Mouse (Mus musculus) testis, adult 2 months (tissue): ENCODE measurements around the gene Fam110a. TPM values are rescaled to one million over a fixed set of nuclear protein-coding genes. Genes with fewer than 3 reads are reported as not detected.

Experiments used
- H3K27ac ChIP-seq: fragments of 200-500 bp; 2 replicates; pipeline ENCODE4 v1.5.1; 2012; ENCODE audit warnings: low read depth, low read length; ENCODE audit not compliant: control insufficient read depth, insufficient read depth
- H3K27me3 ChIP-seq: fragments of 200-500 bp; 2 replicates; pipeline ENCODE4 v1.6.1; 2012; ENCODE audit warnings: mild to moderate bottlenecking, low read length, moderate library complexity; ENCODE audit not compliant: control insufficient read depth, insufficient read depth
- H3K36me3 ChIP-seq: fragments of 200-500 bp; 2 replicates; pipeline ENCODE4 v1.6.1; 2012; ENCODE audit warnings: mild to moderate bottlenecking, low read length; ENCODE audit not compliant: control insufficient read depth, insufficient read depth
- H3K4me1 ChIP-seq: fragments of 200-500 bp; 2 replicates; pipeline ENCODE4 v1.6.1; 2012; ENCODE audit warnings: low read length; ENCODE audit not compliant: control insufficient read depth, insufficient read depth
- H3K4me3 ChIP-seq: fragments of 200-500 bp; 2 replicates; pipeline ENCODE4 v1.5.1; 2012; ENCODE audit warnings: low read depth, mild to moderate bottlenecking, low read length, moderate library complexity, mixed read lengths; ENCODE audit not compliant: control insufficient read depth
- CTCF ChIP-seq: fragments of 200-500 bp; IDR thresholded peaks from 2 replicates; pipeline ENCODE4 v1.5.1; 2012; ENCODE audit warnings: low read depth, mild to moderate bottlenecking, inconsistent platforms, low read length, moderate library complexity; ENCODE audit not compliant: control insufficient read depth, insufficient read depth, insufficient replicate concordance
- POLR2A ChIP-seq: fragments of 200-500 bp; IDR thresholded peaks from 2 replicates; pipeline ENCODE4 v1.6.1; 2012; ENCODE audit warnings: low read depth, mild to moderate bottlenecking, inconsistent platforms, low read length, moderate library complexity; ENCODE audit not compliant: control insufficient read depth
- polyA plus RNA-seq: library from polyadenylated mRNA; depleted of rRNA; stranded (reverse); fragments of >200 nt; gene quantifications from 2 replicates; pipeline ENCODE4 v1.2.3, GENCODE M21; 2012

Fam110a gene
- polyA plus RNA-seq, 1 experiment: 175 TPM

GRCm38 (mm10) chr2:151996229-151997189 lies 16.5 kb upstream of the Fam110a start, which contains the start of gene Slc52a3:
Gene Slc52a3 (plus strand): TSS chr2:151996511.
- no peak within 1 kb of the TSS for H3K27ac ChIP-seq
- no peaks in the 10 kb centered on the region for H3K36me3 ChIP-seq
- peaks cover 10% of the 10 kb centered on the region for H3K4me1 ChIP-seq
- H3K27me3 ChIP-seq: no peaks in the 10 kb centered on the region
- peak within 1 kb of the TSS; percentile 54 for H3K4me3 ChIP-seq
- TF ChIP-seq POLR2A (no peak), CTCF (peak; percentile 98)

- TF ChIP-seq POLR2A (no peak), CTCF (peak; percentile 85)
- Histone ChIP-seq H3K27me3 (no peaks in the 10 kb centered on the region), H3K36me3 (no peaks in the 10 kb centered on the region), H3K27ac (no peak overlapping the region), H3K4me1 (peaks cover 10% of the 10 kb centered on the region), H3K4me3 (no peak overlapping the region)
These were observed 14.5 kb upstream of the Fam110a start for GRCm38 (mm10) chr2:151994350-151995122.

- Histone ChIP-seq H3K27me3 (no peaks in the 10 kb centered on the region), H3K36me3 (no peaks in the 10 kb centered on the region), H3K4me1 (peaks cover 9% of the 10 kb centered on the region), H3K27ac (no peak overlapping the region), H3K4me3 (no peak overlapping the region)
- TF ChIP-seq POLR2A: no peak
- TF ChIP-seq CTCF: no peak
These were observed 11.4 kb upstream of the Fam110a start for GRCm38 (mm10) chr2:151991446-151991845.

GRCm38 (mm10) chr2:151990985-151991394 lies 11.0 kb upstream of the Fam110a start:
- Histone ChIP-seq H3K27ac (no peak overlapping the region), H3K27me3 (no peaks in the 10 kb centered on the region), H3K4me3 (no peak overlapping the region), H3K36me3 (no peaks in the 10 kb centered on the region), H3K4me1 (peaks cover 7% of the 10 kb centered on the region)
- no peak for TF ChIP-seq POLR2A
- TF ChIP-seq CTCF: no peak

GRCm38 (mm10) chr2:151988978-151989377 lies 9.0 kb upstream of the Fam110a start:
- H3K4me1 ChIP-seq: peaks cover 2% of the 10 kb centered on the region; the same call in 1 of the 2 replicates
- H3K27me3 ChIP-seq: no peaks in the 10 kb centered on the region
- TF ChIP-seq CTCF: no peak
- TF ChIP-seq POLR2A: no peak
- no peak overlapping the region for H3K4me3 ChIP-seq
- no peak overlapping the region for H3K27ac ChIP-seq
- H3K36me3 ChIP-seq: no peaks in the 10 kb centered on the region

- TF ChIP-seq CTCF (no peak), POLR2A (no peak)
- Histone ChIP-seq H3K36me3 (no peaks in the 10 kb centered on the region), H3K27ac (peak overlapping the region; percentile 32; the same call in 1 of the 2 replicates), H3K4me3 (no peak overlapping the region), H3K27me3 (no peaks in the 10 kb centered on the region), H3K4me1 (peaks cover 2% of the 10 kb centered on the region; the same call in 1 of the 2 replicates)
These were observed 6.9 kb upstream of the Fam110a start for GRCm38 (mm10) chr2:151986958-151987357.
